Mouse (Mus musculus) lung, postnatal 0 days (tissue): ENCODE measurements around the gene Cap2.
A peak's percentile ranks its signal among the peaks of the same experiment; 100 is the strongest.

Experiments
- CTCF ChIP-seq: IDR thresholded peaks from 2 replicates; pipeline ENCODE4 v1.5.1; 2016; ENCODE audit warnings: antibody characterized with exemption, mild to moderate bottlenecking
- EP300 ChIP-seq: IDR thresholded peaks from 2 replicates; pipeline ENCODE4 v1.6.1; 2016; ENCODE audit warnings: antibody characterized with exemption, mild to moderate bottlenecking, control low read depth

DNA sequence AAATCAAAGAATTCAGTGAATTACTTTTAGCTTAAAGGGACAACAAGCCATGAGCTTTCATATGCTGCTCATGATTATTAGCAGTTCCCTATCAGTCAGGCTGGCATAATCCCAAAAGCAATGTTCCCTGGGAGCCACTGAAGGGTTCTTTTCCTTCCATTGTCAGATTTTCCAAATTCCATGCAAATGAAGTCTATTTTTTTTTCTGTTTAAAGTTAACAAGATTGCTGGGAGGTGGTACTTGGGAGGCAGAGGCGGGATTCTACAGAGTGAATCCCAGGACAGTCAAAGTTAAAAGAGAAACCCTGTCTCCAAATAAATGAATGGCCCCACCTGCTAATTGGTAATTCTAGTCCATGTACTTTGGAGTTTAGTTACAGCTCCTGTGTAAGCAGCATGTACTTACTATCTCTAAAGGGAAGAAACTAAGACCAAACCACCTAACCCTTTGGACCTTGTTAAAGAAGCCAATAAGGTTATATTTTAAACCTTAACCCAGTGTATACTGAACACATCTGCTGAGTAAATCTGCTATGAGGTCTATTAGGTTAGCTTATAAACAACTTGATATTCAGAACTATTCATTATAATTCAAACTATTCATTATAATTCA, 193.8 kb downstream of the Cap2 start:
- TF ChIP-seq CTCF (no peak), EP300 (peak; percentile 82)
